Comparison of ENCODE assay signal across 9 mouse cellular contexts in the genomic region with DNA sequence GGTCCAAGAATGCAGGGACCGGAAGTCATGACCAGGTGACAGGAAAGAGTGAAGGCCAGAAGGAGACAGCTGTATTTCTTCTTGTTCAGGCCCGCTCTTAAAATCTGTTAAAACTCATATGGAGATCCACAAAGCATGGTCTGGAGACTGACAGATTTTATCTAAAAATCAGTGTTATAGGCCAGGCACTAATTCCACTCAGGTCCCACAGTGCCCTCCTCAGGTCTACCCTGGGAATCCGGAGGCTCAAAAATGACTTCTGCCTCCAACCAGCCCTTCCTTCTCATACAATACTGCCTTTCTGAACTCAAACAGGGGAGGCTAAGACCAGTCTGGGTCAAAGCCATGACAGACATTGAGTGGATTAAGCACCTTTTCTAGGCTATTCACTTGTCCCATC.
DNase-seq lines count a peak whose midpoint lies in the region; ATAC-seq and TF ChIP-seq lines count a peak whose summit lies in the region.
"Had no signal": no experiment of that assay in that cellular context is flagged by ENCODE, and none has a peak within 500 bp of the region (broad histone marks: within the 10 kb centered on the region; RNA-seq: fewer than 3 reads in every experiment).

No protein-coding gene starts in this region.

- no peak for ATAC-seq in heart, embryonic 12.5 days (ENCODE audit: insufficient number of reproducible peaks, low FRiP score)
- no peak for ATAC-seq in lung, embryonic 14.5 days (ENCODE audit: insufficient read depth)
- no peak for ATAC-seq in forebrain, embryonic 14.5 days

- peaks cover 10% of the 10 kb centered on the region; the same call in 1 of the 2 replicates for H3K9me3 ChIP-seq in heart, embryonic 12.5 days (replicated peaks)
- no peaks in the 10 kb centered on the region for H3K9me3 ChIP-seq in lung, embryonic 14.5 days (ENCODE audit: low read depth, low read length)
- H3K9me3 ChIP-seq in forebrain, embryonic 14.5 days (replicated peaks; ENCODE audit: control insufficient read depth, low read length), result no peaks in the 10 kb centered on the region
- H3K9me3 ChIP-seq: G1E had no signal

- no peak for TF ChIP-seq POLR2A in cortical plate, adult 2 months (IDR thresholded peaks at IDR 0.05; ENCODE audit: extremely low read depth, insufficient read depth, low read length)

- no peaks in the 10 kb centered on the region for H3K4me1 ChIP-seq in heart, embryonic 12.5 days (replicated peaks)
- H3K4me1 ChIP-seq in cortical plate, adult 2 months (ENCODE audit: control insufficient read depth, insufficient read depth, low read length), result no peaks in the 10 kb centered on the region
- H3K4me1 ChIP-seq in lung, embryonic 14.5 days (ENCODE audit: insufficient read depth), result no peaks in the 10 kb centered on the region
- no peaks in the 10 kb centered on the region for H3K4me1 ChIP-seq in forebrain, embryonic 14.5 days (ENCODE audit: control insufficient read depth, insufficient read depth, low read length)

- H3K36me3 ChIP-seq in heart, embryonic 12.5 days, result no peaks in the 10 kb centered on the region
- H3K36me3 ChIP-seq in lung, embryonic 14.5 days (ENCODE audit: insufficient read depth), result no peaks in the 10 kb centered on the region
- H3K36me3 ChIP-seq in forebrain, embryonic 14.5 days (ENCODE audit: control insufficient read depth, insufficient read depth, low read length), result no peaks in the 10 kb centered on the region
- H3K36me3 ChIP-seq: G1E had no signal

- no peak overlapping the region for H3K9ac ChIP-seq in heart, embryonic 12.5 days
- H3K9ac ChIP-seq in lung, embryonic 14.5 days, result no peak overlapping the region
- no peak overlapping the region for H3K9ac ChIP-seq in forebrain, embryonic 14.5 days (ENCODE audit: low read length)

- no peak overlapping the region for H3K4me2 ChIP-seq in heart, embryonic 12.5 days
- H3K4me2 ChIP-seq in lung, embryonic 14.5 days, result no peak overlapping the region
- H3K4me2 ChIP-seq in forebrain, embryonic 14.5 days (ENCODE audit: low read length), result no peak overlapping the region

- peak; percentile 64 for TF ChIP-seq CTCF in cortical plate, adult 2 months (IDR thresholded peaks at IDR 0.05; ENCODE audit: extremely low read depth, insufficient read depth, low read length)
- TF ChIP-seq CTCF in lung, embryonic 14.5 days (IDR thresholded peaks at IDR 0.05; ENCODE audit: low read depth), result peak; percentile 60

- no peak overlapping the region for H3K27ac ChIP-seq in heart, embryonic 12.5 days (ENCODE audit: poor library complexity, severe bottlenecking)
- H3K27ac ChIP-seq in cortical plate, adult 2 months (ENCODE audit: insufficient read depth, low read length), result no peak overlapping the region
- no peak overlapping the region for H3K27ac ChIP-seq in lung, embryonic 14.5 days (ENCODE audit: low read depth)
- no peak overlapping the region for H3K27ac ChIP-seq in forebrain, embryonic 14.5 days (ENCODE audit: low read depth, low read length)

- H3K4me3 ChIP-seq in heart, embryonic 12.5 days, result no peak overlapping the region
- H3K4me3 ChIP-seq in cortical plate, adult 2 months (ENCODE audit: insufficient read depth, low read length), result no peak overlapping the region
- H3K4me3 ChIP-seq in lung, embryonic 14.5 days (ENCODE audit: low read depth, low read length), result no peak overlapping the region
- no peak overlapping the region for H3K4me3 ChIP-seq in forebrain, embryonic 14.5 days (ENCODE audit: low read depth, low read length)

- DNase-seq in heart, adult 18-20 months, result peak; percentile 29 to 62
- peak; percentile 44 for DNase-seq in right cerebral cortex, adult 2 months (ENCODE audit: low spot score in 2 of 2)
- DNase-seq in right cerebral cortex, postnatal 4 days, result no peak
- DNase-seq in lung, embryonic 14.5 days, result peak; percentile 64
- no peak for DNase-seq in forebrain, embryonic 14.5 days (ENCODE audit: low spot score)
- no peak for DNase-seq in ovary, adult 18-20 months (ENCODE audit: low spot score)

- WGBS in heart, embryonic 12.5 days, result 67% methylated on average over 3 of the region's 3 CpGs
- 45% methylated on average over 3 of the region's 3 CpGs for WGBS in lung, embryonic 14.5 days
- 65% methylated on average over 3 of the region's 3 CpGs for WGBS in forebrain, embryonic 14.5 days

- no peaks in the 10 kb centered on the region for H3K27me3 ChIP-seq in heart, embryonic 12.5 days (replicated peaks)
- no peaks in the 10 kb centered on the region for H3K27me3 ChIP-seq in lung, embryonic 14.5 days (ENCODE audit: insufficient read depth, low read length)
- no peaks in the 10 kb centered on the region for H3K27me3 ChIP-seq in forebrain, embryonic 14.5 days (replicated peaks; ENCODE audit: control insufficient read depth, insufficient read depth, low read length)

Comparison
In these comparisons a context has a peak if more than half of its experiments do, and no peak if none do; other contexts are left out.
1. DNase-seq: peak in heart, adult 18-20 months (2 of 2), right cerebral cortex, adult 2 months (2 of 2) and lung, embryonic 14.5 days (single experiment); none in right cerebral cortex, postnatal 4 days (single experiment), forebrain, embryonic 14.5 days (single experiment) and ovary, adult 18-20 months (single experiment).